Mouse (Mus musculus): ENCODE results near the gene Naglu.

- TF ChIP-seq CTCF (IDR thresholded peaks at IDR 0.05; ENCODE audit: borderline replicate concordance, insufficient read depth, low read length) (no peak), POLR2A (IDR thresholded peaks at IDR 0.05; ENCODE audit: low read depth, low read length) (no peak)
Observed at GRCm38 (mm10) chr11:101045826-101046225, 24.0 kb upstream of the Naglu start.

Measured in embryonic fibroblast, embryonic 13.5 days (primary cell).